Mouse (Mus musculus) c-Kit-positive CD71-positive TER-119-negative erythroid progenitor cells, embryonic 14.5 days (primary cell): ENCODE data around the gene Tspyl1.
A peak's percentile ranks its signal among the peaks of the same experiment; 100 is the strongest.

Source experiments
- DNase-seq: peaks from one replicate; pipeline ENCODE4 v3.0.0-alpha.2; 2013; ENCODE audit warnings: low read depth

The Tspyl1 gene

GRCm38 (mm10) chr10:34300368-34300767 is 18.4 kb downstream of the Tspyl1 start:
- DNase-seq: no peak

- no peak for DNase-seq
These were observed 25.1 kb downstream of the Tspyl1 start for GRCm38 (mm10) chr10:34307070-34307469.

- DNase-seq: no peak
These were observed 28.1 kb downstream of the Tspyl1 start for GRCm38 (mm10) chr10:34309915-34310685.

GRCm38 (mm10) chr10:34312536-34312935 is 30.5 kb downstream of the Tspyl1 start:
- no peak for DNase-seq

GRCm38 (mm10) chr10:34316571-34317216 is 34.7 kb downstream of the Tspyl1 start:
- DNase-seq: no peak

GRCm38 (mm10) chr10:34317217-34317606 is 35.2 kb downstream of the Tspyl1 start:
- no peak for DNase-seq

- no peak for DNase-seq
These were observed 38.8 kb downstream of the Tspyl1 start for GRCm38 (mm10) chr10:34320809-34321208.

GRCm38 (mm10) chr10:34326701-34327100 is 44.7 kb downstream of the Tspyl1 start:
- peak; percentile 19 for DNase-seq

- DNase-seq: no peak
These were observed 45.2 kb downstream of the Tspyl1 start for GRCm38 (mm10) chr10:34327144-34327543.

GRCm38 (mm10) chr10:34328310-34328709 is 46.3 kb downstream of the Tspyl1 start:
- DNase-seq: no peak
